Mouse (Mus musculus) brown adipose tissue, adult 24 weeks (tissue): ENCODE results near the gene Prkar1a. TPM values are rescaled to one million over a fixed set of nuclear protein-coding genes. Genes with fewer than 3 reads are reported as not detected.
"Not testable (repeated sequence)": the region's sequence is repeated elsewhere in the genome, so short reads cannot be mapped to it uniquely, and the experiment has no call there.

Experiments
- H3K27ac ChIP-seq: fragments of 200-500 bp; replicated peaks from 2 replicates; pipeline ENCODE4 v1.5.1; 2012; ENCODE audit warnings: low read depth, mild to moderate bottlenecking, low read length
- H3K4me1 ChIP-seq: fragments of 200-500 bp; 2 replicates; pipeline ENCODE4 v1.6.1; 2012; ENCODE audit warnings: low read length, mixed read lengths; ENCODE audit not compliant: control insufficient read depth, insufficient read depth, insufficient read length
- H3K4me3 ChIP-seq: fragments of 200-500 bp; 2 replicates; pipeline ENCODE4 v1.5.1; 2012; ENCODE audit warnings: low read depth, mild to moderate bottlenecking, low read length, moderate library complexity; ENCODE audit not compliant: insufficient read depth
- polyA plus RNA-seq: library from polyadenylated mRNA; stranded (reverse); fragments of >200 nt; gene quantifications from 2 replicates; pipeline ENCODE4 v1.2.4, GENCODE M21; 2012; ENCODE audit not compliant: missing spikeins, insufficient read depth, insufficient read length

Gene Prkar1a
- polyA plus RNA-seq: 98.4 and 102 TPM in 2 replicates

GRCm38 (mm10) chr11:109649206-109649605 lies at the start of gene Prkar1a:
Prkar1a (plus strand) TSS chr11:109649405.
- Histone ChIP-seq H3K4me1 (peaks cover 9% of the 10 kb centered on the region), H3K27ac (peak within 1 kb of the TSS; percentile 78), H3K4me3 (peak within 1 kb of the TSS; percentile 66)

- Histone ChIP-seq H3K27ac (no peak overlapping the region), H3K4me3 (no peak overlapping the region)
Observed at GRCm38 (mm10) chr11:109607600-109607999, 41.6 kb upstream of the Prkar1a start.

GRCm38 (mm10) chr11:109608976-109609625 lies 40.1 kb upstream of the Prkar1a start:
- peaks cover 4% of the 10 kb centered on the region; the same call in 1 of the 2 replicates for H3K4me1 ChIP-seq
- no peak overlapping the region for H3K27ac ChIP-seq
- H3K4me3 ChIP-seq: no peak overlapping the region

More at GRCm38 (mm10) chr11:109607600-109607999, 41.6 kb upstream of the Prkar1a start:
- peaks cover 4% of the 10 kb centered on the region; the same call in 1 of the 2 replicates for H3K4me1 ChIP-seq

GRCm38 (mm10) chr11:109610046-109610794 lies 39.0 kb upstream of the Prkar1a start:
- no peak overlapping the region for H3K27ac ChIP-seq
- H3K4me3 ChIP-seq: peak overlapping the region; percentile 71
- peaks cover 4% of the 10 kb centered on the region; the same call in 1 of the 2 replicates for H3K4me1 ChIP-seq

GRCm38 (mm10) chr11:109610795-109611302 lies 38.4 kb upstream of the Prkar1a start:
- Histone ChIP-seq H3K4me1 (peaks cover 4% of the 10 kb centered on the region; the same call in 1 of the 2 replicates), H3K4me3 (peak overlapping the region; percentile 71), H3K27ac (peak overlapping the region; percentile 9)

- Histone ChIP-seq H3K4me3 (peak within 1 kb of the TSS; percentile 71), H3K4me1 (peaks cover 4% of the 10 kb centered on the region; the same call in 1 of the 2 replicates), H3K27ac (peak within 1 kb of the TSS; percentile 9)
Observed at GRCm38 (mm10) chr11:109611303-109612149, 37.7 kb upstream of the Prkar1a start, which contains the start of gene Wipi1. Wipi1 (minus strand) TSS chr11:109611967.

- Histone ChIP-seq H3K4me3 (no peak overlapping the region), H3K27ac (no peak overlapping the region), H3K4me1 (peaks cover 4% of the 10 kb centered on the region)
Observed at GRCm38 (mm10) chr11:109612871-109613529, 36.2 kb upstream of the Prkar1a start.

GRCm38 (mm10) chr11:109615286-109615685 lies 33.9 kb upstream of the Prkar1a start:
- peaks cover 3% of the 10 kb centered on the region for H3K4me1 ChIP-seq
- H3K27ac ChIP-seq: no peak overlapping the region
- no peak overlapping the region for H3K4me3 ChIP-seq

- Histone ChIP-seq H3K27ac (no peak overlapping the region), H3K4me3 (no peak overlapping the region), H3K4me1 (no peaks in the 10 kb centered on the region; the same call in 1 of the 2 replicates)
Observed at GRCm38 (mm10) chr11:109616352-109616751, 32.9 kb upstream of the Prkar1a start.

- H3K27ac ChIP-seq: no peak overlapping the region
- H3K4me1 ChIP-seq: no peaks in the 10 kb centered on the region; the same call in 1 of the 2 replicates
- no peak overlapping the region for H3K4me3 ChIP-seq
Observed at GRCm38 (mm10) chr11:109616766-109617165, 32.4 kb upstream of the Prkar1a start.

GRCm38 (mm10) chr11:109619055-109619454 lies 30.1 kb upstream of the Prkar1a start:
- not testable (repeated sequence) for H3K4me1 ChIP-seq, H3K27ac ChIP-seq, H3K4me3 ChIP-seq

- Histone ChIP-seq H3K4me3 (no peak overlapping the region), H3K27ac (no peak overlapping the region), H3K4me1 (no peaks in the 10 kb centered on the region; the same call in 1 of the 2 replicates)
Observed at GRCm38 (mm10) chr11:109620356-109620755, 28.8 kb upstream of the Prkar1a start.

- Histone ChIP-seq H3K4me1 (no peaks in the 10 kb centered on the region; the same call in 1 of the 2 replicates), H3K27ac (no peak overlapping the region), H3K4me3 (no peak overlapping the region)
Observed at GRCm38 (mm10) chr11:109621183-109621582, 28.0 kb upstream of the Prkar1a start.

GRCm38 (mm10) chr11:109622518-109623037 lies 26.6 kb upstream of the Prkar1a start:
- Histone ChIP-seq H3K27ac (no peak overlapping the region), H3K4me1 (no peaks in the 10 kb centered on the region), H3K4me3 (peak overlapping the region; percentile 19; the same call in 1 of the 2 replicates)
